Mouse (Mus musculus): ENCODE results near the gene Caly.

The Caly gene

DNA sequence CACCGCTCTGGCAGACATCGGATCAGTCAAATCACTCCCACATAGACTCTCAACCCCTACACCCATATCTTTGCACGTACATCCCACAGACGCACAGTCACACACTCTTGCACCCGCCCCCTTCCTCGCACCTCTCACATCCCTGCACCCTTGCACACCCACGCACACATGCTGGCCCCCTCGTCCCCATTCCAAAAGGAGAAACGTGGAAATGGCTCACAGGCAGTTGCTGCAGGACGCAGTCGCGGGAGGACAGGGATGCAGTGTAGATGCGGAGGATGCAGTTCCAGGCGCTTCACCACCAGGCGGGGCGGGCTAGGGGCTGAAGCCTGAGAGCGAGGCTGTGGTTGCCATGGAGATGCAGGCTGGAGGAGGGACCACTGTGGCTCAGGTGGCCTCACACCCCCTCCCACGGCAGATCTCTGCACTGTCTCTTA lies at the start of gene Caly:
Caly (minus strand) TSS at position 307 of the 437 bp plus-strand sequence.
- no peak for DNase-seq

DNA sequence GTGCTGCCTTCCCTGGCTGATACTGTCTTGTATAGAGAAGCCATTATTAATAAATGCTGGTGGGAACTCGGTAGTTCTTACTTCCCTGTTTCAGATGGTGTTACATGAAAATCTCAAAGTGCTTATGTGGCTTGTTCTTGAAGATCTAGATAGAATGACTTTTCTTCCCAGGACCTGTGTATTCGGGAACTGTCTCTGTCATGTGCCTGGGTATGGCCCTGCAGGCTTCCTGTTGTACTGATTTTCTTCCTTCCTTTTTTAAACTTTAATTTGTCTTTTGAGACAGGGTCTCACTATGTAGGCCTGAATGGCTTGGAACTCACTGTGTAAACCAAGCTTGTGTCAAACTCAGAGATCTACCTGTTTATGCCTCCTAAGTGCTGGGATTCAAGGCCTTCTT lies 45.6 kb upstream of the Caly start:
- no peak for DNase-seq

DNA sequence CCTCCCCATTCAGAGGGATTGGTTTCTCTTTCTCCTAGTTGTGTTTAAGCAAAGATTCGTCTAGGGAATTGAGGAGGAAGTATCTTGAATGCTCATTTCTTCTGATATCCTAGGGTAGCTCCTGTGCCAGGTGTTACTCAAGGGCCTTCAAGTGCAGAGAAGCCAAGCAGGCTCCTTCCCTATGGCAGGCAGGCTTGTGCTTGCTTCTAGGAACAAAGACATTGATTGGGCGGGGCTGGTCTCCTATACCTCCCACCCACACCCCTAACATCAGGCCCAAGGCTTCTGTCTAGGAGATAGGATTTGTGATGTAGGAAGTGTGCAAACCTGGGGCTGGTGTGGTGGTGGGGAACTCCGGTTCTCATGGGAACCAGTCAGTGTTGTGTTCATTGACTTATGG lies 44.6 kb upstream of the Caly start:
- no peak for DNase-seq

DNA sequence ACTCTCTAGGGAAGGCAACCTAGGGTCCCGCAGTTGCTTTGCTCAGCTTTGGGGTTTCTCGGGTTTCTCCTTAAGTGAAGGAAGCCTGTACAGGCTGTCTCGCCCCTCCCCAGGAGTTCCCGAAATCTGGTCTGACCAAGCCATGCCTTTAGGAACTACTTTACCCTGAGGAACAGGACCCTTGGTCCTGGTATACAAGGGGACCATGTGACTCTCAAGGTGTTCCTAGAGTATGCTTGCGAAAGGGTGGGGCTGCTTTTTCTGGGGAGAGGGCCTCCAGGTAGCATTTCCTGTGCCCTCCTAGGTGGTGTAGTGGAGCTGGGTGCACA lies 43.6 kb upstream of the Caly start:
- DNase-seq = no peak

DNA sequence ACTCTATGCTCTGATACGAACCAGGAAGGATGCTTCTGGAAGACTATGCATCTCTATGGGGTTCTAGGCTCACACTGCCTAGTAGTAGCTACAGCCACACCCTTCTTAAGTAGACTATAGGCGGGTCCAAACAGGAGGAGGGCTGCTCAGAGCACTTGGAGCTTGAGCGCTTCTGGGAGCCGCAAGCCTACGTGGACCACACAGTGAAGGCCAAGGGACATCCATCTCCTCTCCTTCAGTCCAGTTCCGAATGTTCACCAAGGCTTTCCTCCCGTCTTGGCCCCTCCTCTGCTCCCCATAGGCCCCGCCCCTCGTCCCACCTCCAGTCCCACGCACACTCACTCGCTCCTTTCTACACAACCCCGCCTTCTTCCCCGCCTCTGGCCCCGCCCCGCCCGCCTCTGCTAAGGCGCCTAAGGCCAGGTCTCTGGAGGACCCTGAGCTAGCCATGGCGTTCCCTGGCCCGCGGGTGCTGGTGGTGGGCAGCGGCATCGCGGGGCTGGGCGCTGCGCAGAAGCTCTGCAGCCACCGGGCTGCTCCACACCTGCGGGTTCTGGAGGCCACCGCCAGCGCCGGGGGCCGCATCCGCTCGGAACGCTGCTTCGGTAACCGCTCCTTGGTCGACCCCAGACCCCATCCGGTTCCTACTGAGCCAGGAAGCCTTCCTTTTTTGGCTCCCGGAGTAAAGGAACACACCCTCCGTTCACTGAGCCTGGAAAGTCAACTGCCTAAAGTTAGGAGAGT lies 43.1 kb upstream of the Caly start:
- peak; percentile 94 for DNase-seq

DNA sequence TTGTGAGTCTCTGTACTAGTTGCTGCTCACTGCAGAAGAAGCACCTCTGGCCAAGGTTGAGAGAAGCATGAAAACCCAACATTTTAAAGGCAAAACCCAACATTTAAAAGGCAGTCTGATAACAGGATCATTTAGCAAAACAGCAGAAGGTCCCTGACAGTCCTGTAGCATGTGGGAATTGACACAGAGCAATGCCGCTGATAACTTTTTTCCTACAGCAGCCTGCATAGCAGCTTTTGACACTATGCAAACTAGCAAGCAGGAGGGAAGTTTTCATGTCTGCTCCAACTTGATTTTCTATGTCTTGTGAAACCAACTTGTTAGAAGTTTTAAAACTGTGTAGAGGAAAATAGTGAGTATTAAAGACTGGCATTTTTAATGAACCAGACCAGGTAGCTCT lies 42.0 kb upstream of the Caly start:
- no peak for DNase-seq

DNA sequence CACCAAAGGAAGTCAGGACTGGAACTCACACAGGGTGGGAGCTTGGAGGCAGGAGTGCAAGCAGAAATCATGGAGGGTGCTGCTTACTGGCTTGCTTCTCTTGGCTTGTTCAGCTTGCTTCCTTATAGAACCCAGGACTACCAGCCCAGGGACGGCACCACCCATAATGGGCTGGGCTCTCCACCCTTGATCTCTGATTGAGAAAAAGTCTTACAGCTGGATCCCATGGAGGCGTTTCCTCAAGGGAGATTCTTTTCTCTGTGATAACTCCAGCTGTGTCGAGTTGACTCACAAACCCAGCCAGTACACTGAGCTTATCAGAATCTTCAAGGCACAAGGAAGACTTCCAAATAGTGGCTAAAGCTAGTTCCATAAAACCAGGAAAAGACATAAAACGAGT lies 40.4 kb upstream of the Caly start:
- no peak for DNase-seq

DNA sequence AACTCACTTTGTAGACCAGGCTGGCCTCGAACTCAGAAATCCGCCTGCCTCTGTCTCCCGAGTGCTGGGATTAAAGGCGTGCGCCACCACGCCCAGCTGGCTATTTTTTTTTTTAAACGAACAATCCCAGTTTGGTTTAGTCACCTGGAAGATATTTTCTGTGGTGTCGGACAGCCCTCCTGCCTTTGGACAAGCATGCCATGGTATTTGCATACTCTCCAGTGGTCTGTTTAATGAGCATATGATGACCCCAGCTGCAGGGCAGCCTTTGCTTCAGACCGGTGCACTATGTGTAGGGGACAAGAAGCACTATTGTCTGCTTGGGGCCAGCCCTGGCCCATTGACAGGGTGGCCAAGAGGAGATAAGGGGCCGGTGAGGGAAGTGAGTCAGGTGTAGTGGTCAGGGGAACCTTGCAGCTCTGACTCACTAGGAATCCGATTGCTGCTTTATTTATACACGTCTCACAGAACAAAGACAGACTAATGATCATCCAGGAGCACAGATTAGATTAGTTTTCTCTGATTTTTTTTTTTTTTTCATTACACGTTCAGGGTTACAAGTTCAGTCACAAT lies 39.1 kb upstream of the Caly start:
- no peak for DNase-seq

DNA sequence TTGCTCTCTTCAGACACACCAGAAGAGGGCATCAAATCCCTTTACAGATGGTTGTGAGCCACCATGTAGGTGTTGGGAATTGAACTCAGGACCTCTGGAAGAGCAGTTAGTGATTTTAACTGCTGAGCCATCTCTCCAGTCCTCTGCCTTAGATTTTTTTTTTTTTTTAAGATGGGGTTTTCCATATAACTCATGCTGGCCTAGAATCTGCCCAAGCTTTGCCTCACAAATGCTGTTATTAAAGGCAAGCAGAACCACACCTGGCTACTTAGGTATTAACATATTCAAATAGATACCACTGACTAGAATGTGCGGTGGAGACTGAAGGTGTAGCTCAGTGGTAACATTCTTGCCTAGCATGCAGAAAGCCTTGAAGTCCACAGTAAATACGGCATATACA lies 38.1 kb upstream of the Caly start:
- no peak for DNase-seq

DNA sequence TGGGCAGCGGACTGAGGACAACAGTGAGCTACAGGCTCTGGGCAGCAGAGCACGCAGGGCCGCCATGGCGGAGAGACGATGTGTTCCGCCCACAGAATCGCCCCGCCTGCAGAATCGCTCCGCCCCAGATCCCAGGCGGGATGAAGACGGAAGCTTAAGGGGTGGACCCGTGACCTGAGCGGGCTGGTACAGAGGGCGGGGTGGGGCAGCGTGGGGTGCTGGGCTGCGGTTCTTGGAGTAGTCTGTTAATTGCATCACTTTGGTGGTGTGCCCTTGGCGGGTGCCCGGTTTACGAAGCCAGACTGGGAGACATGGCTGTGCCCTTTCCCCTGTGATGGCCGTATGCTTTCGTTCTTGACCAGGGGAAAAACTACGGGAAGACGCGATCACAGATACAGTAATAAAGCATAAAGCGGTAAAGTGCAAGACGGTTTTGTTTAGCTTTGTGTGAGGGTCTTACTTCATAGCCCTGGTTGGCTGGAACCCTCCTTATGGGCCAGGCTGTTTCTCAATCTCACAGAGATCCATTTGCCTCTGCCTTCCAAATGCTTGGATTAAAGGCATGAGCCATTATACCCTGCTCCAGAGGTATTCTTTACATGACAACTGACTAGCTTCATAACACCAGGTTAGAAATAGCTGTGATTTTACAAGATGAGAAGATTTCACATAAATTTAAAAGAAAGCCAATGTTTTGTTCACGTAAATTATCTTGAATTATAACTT lies 34.1 kb upstream of the Caly start, which contains the start of gene Echs1:
Echs1 (minus strand) TSS at position 148 of the 726 bp plus-strand sequence.
- DNase-seq = peak; percentile 93

DNA sequence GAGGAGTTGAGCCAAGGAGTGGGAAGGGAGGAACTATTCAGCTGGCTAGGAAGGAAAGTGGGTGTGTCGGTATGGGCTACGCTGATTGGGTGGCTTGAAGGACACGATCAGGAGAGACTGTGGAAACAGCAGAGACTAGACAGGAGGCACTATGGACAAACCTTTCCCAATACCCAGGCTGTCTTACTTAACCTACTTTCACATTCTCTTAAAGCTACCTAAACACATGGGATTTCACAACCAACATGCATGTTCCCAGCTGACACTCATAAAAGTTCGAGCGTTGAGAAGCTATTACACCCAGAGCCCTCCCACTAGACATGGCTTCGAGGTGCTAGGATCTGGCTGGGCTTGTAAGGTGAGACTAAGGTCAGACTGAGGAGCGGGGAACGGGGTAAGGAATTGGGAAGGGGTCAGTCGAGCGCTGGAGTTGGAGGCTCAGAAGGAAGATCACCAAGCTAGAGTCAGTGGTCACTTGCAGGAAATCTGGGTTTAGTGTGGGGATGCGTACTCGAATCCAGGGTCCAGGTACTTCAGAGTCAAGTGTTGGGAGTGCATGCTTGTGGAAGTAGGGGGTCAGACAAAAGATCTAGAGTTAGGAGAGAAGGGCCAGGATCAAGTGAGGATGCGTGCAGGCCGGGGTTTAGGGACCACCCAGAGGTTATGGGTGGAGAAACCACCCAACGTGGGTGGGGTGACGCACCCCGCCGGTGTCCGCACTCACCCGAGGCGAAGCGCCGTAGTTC lies 33.4 kb upstream of the Caly start, which contains the start of gene Paox:
Paox (plus strand) TSS at position 217 of the 746 bp plus-strand sequence.
- peak; percentile 81 for DNase-seq

DNA sequence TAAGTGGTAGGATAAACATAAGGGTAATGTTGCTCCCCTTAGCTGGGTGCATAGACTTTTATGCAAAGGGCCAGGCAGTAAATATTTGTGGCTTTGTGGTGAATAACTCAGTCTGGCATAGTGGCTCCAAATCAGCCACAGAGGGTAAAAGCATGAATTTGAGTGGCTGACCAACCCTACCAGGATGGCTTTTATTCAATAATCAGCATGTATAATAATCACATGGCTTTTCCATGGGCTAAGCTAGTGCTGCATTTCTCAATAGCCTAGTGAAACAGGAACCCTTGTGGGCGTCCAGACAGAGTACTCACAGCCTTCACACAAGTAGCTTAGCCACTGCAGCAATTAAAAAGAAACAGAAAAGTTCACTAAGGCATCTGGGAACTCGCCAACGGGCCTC lies 29.6 kb upstream of the Caly start:
- DNase-seq = no peak

DNA sequence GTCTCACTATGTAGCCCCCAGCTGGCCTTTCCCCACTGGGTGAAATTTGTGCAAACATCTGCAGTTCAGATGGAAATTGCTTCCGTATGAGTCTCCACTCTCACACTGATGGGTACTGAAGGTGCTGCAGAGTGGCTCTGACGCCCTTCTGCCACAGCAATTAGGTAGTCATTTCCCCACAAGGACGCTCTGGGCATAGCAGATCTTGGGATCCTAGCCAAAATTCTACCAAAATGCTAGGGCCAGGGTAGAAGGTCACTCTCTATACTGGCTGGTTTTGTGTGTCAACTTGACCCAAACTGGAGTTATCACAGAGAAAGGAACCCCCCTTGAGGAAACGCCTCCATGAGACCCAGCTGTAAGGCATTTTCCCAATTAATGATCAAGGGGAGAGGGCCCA lies 21.7 kb upstream of the Caly start:
- DNase-seq = no peak

DNA sequence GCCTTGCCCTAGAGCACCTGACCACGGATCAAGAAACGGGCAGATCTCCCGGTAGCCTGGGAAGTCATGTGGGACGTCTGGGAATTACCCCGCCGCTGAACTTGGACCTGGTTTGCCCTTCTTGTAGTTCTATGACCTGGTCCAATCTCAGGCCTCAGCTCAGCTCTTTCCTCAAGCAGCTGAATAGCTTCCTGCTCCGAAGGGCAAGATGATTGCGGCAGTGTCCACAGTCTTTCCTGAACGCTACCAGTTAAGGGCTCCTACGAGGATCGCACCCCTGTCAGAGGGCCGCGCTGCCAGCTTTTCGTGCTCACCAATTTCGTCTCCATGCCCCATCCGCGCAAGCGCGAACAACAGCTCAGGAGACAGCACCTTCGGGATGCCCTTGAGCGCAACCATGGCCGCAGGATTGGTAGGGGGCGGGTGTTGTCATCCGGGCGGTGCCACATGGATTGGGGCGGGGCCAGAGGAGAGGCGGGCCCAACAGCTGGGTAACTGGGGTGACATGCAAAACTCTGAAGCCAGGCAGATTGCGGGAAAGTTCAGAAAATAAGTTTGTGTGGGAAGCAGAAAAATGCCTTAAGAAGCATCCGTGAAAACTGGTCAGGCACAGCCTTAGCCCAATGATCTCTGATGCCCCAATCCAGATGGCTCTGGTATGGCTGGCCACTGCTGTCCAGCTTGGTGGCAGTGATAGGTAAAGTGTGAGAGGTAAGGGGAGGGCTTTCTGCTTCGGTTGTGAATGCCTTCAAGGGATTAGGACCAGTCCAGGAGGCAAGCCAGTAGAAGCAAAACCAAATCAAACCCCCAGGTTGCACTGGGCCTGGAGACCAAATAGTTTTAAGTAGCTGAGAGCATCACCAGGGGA lies 19.9 kb upstream of the Caly start, which contains the start of gene Fuom:
Fuom (minus strand) TSS at position 449 of the 868 bp plus-strand sequence.
- peak; percentile 92 for DNase-seq

DNA sequence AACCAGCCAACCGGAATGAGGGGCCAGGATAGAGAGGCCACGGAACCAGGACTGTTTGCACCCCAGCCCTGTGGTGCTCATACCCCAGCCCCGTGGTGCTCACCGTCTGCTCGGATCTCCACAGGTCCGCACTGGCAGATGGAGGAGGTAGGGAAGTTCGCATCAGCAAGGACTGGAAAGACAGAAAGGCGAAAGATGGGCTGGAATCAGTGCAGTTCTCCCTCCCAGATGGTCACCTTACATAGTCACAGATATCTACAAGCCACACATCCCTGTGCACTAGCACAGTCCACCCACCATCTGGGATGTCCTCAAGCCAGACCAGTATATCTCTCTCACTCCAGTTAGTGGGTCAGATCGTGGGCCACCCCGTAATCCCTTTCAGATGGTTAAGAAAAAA lies 19.1 kb upstream of the Caly start:
- DNase-seq = no peak

DNA sequence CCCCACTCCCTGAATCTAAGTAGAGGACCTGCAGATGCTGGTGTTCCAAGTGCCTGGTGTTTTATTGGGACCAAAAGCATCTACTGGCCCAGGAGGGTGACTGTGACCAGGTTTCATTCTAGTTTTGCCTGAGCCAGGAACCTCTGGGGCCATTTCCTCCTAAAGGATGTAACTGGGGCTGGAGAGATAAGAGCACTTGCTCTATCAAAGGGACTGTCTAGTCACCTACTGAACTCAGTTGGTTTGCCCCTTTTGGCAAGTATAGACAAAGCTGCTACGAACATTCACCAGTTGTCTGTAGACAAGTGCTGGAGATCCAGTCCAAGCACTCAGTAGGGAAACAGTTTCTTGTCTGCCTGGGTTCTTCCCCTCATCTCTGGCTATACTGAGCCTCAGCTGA lies 16.1 kb upstream of the Caly start:
- DNase-seq = no peak

DNA sequence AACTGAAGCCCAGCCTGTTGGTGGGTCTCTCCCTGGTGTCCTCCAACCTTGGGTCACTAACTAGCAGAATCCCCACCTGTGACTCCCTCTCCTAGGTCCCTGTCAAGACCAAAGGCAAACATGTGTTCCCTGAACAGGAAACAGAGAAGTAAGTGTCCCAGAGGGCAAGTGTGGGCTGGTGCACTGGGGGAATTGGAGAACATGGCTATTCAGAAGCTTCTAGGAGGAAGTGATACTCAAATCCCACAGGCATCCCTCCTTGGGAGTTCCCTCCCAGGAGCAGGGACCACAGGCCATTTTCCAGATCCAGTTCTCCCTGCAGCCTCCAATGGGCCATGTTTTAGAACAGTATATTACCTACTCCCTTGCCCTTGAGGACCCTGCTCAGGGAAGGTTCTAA lies 13.7 kb upstream of the Caly start:
- DNase-seq = no peak

DNA sequence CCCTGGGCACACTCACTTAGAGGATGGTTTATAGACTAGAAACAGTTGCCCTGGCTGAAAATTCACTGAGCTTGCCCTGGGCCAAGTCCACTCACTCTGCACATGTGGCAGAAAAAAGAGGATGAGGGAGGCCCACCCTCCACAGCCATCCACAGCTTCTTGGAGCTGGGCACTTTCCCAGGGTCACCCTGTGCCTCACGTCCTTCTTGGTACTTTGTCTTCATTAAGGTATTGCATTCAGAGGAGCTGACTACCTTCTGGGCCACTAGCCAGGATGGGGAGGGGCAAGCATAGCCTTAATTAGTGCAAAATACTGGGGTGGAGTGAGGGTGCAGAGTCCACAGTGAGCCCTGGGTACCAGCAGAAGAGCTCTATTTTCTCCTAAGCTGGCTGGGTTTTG lies 13.2 kb upstream of the Caly start:
- DNase-seq = peak; percentile 89

DNA sequence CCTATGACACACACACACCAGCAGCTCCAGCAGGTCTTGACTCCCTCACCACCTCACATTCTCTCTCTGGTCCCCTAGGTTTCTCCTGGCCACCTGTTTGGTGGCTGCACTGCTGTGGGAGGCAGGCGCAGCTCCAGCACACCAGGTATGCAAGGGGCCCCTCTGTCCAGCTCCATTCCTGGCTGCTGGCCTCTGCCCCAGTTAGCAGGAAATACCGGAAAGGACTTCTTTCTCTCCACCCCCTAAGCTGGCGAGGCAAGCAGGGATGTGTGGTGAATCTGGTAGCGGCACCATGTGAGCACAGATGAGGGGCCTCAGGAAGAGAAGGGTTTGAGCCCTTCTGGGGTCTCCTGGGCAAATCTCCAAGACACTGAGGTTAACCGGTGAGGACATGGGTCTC lies 12.6 kb upstream of the Caly start:
- DNase-seq = no peak

DNA sequence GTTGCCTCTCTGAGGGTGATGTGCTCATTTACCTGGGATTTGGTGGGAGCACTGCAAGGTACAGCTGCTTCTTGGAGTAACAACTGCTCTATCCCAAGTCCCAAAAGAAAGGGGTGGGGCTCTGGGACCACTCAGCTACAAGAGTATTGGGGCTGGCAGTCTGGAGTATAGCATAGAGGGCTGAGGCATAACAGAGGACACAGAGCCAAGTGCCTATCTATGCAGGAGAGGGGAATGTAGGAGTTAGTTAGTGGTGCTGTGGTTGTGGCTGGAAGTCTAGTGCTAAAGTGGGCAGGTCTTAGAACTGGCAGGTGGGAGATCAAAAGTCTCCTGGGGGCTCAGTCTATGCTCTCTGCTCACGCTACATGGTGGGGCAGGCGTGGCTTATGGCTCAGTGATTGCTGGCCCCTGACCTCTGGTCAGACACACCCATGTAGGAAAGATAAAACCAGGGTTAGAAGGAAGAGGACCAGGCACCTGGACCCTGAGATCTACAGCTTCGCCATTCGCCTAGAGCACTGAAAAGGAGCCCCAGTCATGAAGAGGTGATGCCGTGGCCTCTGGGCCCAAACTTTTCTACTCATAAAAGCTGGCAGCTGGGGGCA lies 10.7 kb upstream of the Caly start, which contains the start of gene Prap1:
Prap1 (plus strand) TSS at position 472 of the 605 bp plus-strand sequence.
- DNase-seq = no peak

DNA sequence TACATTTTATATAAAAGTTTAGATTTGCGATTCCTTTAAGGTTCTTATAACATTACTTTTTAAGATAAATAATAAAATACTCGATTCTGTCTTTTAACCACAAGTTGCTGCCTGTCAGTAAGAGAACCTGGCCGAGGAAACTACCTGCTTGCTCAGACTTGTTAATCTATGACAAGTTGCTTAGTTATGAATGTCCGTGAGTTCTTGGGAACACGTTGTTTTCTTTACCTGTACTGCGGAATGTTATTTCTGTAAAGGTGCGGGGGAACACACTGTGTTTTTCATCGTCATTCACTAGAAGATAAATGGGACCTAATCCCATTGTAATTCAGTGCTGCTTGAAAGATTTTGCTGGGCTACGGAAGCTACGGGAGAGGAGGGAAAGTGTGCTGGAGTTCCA lies 8.3 kb upstream of the Caly start:
- no peak for DNase-seq
